Mouse (Mus musculus) layer of hippocampus, adult 9-10 months (tissue): ENCODE results near the gene Prkcz.

ENCODE experiments used
- DNase-seq: peaks from one replicate; pipeline ENCODE4 v3.0.0; 2022; ENCODE audit warnings: low spot score

Gene Prkcz

GRCm38 (mm10) chr4:155220213-155221100, 140.7 kb downstream of the Prkcz start:
- no peak for DNase-seq

- no peak for DNase-seq
Measured at GRCm38 (mm10) chr4:155219271-155220212, 141.6 kb downstream of the Prkcz start.

DNA sequence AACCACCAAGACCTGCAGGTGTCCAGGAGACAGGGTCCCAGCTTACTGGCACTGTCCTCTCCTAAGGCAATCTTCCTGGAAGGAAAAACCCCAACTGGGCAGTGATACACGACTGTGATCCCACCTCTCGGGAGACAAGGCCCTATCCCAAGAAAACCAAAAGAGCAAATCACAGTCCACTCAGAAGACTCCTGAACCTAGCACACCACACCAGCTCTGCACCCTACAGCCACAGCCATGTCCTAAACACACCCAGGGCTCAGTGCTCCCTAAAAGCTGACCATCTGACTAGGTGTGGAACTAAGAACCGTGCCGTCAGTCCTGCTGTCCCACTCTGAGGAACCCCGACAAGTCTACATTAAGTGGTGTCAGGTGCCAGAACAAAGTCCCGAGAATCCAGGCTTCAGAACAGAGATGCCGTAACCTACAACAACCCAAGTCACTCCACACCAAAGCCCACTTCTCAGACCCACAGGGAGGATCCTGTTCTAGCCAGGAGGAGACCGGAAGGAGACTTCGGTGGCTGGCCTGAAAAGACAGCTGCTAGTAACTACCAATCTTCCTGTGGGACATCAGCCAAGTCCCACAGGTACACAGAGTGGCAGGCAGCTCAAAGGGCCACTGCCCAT, 142.9 kb downstream of the Prkcz start:
- no peak for DNase-seq

- DNase-seq = no peak
Measured at GRCm38 (mm10) chr4:155217241-155218103, 143.7 kb downstream of the Prkcz start.

- DNase-seq = no peak
Measured at GRCm38 (mm10) chr4:155215773-155216630, 145.2 kb downstream of the Prkcz start.

DNA sequence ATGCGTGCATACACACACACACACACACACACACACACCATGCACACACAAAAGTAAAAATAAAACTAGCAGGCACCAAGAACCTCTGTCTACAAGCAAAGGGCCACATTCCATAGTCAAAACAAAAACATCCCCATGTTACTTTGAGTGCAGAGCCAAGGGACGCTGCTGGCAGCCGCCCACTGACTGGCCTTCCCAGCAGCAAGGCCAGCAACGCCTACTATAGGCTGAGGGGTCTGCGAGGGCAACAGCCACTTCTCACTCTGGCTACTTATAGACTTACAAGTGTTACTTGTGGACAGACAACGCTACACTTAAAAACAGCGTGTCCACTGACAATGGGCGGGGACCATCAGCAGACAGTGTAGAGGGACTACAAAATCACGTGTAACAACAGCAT, 146.0 kb downstream of the Prkcz start:
- DNase-seq = no peak

- DNase-seq = no peak
Measured at GRCm38 (mm10) chr4:155214793-155215192, 146.4 kb downstream of the Prkcz start.

DNA sequence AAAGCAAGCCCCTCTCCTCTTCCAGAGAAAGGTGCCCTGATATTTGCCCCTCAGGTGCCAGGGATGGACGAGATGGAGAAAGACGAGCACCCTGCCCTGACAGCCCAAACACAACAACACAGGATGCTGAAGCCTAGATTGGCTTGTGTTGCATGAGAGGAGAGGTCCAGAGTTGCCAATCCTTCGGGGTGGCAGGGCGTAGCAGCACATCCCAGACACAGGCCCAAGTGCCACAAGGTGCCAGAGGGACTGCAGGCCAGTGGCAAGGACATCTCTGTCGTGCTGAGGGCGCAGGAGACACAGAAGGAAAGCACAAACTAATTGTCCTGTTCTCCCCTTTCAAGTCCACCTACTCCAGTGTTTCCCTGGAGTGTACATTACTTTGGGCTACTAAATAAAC, 147.0 kb downstream of the Prkcz start:
- DNase-seq = no peak

GRCm38 (mm10) chr4:155213752-155214054, 147.5 kb downstream of the Prkcz start:
- no peak for DNase-seq

DNA sequence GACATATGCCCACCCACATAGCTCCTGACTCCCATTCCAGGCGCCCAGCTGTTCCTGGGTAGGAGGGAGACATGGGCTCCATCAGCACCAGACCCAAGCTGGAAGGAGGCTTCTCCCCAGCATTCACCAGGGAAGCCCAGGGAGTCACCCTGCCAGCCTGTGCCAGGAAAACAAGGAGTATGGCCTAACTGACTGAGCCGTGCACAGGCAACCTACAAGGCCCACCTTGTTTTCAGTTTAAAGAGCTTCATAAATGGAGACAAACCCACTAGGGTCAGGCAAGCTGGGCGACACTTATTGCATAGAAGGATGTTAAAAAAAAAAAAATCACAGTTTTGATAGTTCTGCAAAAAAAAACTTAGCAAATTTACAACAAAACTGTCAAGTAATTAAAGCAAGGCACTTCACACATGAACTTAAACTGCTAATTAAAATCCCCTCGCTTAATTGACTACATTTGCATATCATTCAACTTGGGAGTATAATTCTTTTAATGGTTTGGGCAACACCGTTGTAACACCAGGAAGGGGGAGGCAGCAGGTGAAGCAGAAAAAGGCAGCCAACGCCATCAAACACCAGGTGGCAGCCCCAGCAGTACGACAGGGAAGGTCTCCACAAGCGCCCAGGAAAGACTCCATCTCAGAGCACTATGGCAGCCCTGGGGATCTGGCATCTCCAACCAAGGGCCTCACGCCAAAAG, 148.0 kb downstream of the Prkcz start:
- DNase-seq = no peak
